Mouse (Mus musculus): Measurements from ENCODE around the gene Cst13. TPM values are rescaled to one million over a fixed set of nuclear protein-coding genes. Genes with fewer than 3 reads are reported as not detected.
"Not testable (repeated sequence)": the region's sequence is repeated elsewhere in the genome, so short reads cannot be mapped to it uniquely, and the experiment has no call there.

Gene Cst13
- not detected in 2 replicates for polyA plus RNA-seq (2012; rRNA removed)

- no peak for DNase-seq (ENCODE audit: low spot score)
Observed at GRCm38 (mm10) chr2:148819909-148820308, at the start of gene Cst13. Gene Cst13 (plus strand): TSS chr2:148820081.

GRCm38 (mm10) chr2:148771397-148771796 lies 48.5 kb upstream of the Cst13 start, which contains the start of gene Cst11:
Gene Cst11 (minus strand): TSS chr2:148771497.
- DNase-seq (ENCODE audit: low spot score): not testable (repeated sequence)

GRCm38 (mm10) chr2:148781709-148782108 lies 38.2 kb upstream of the Cst13 start, which contains the start of gene 8030411F24Rik:
Gene 8030411F24Rik (plus strand): TSS chr2:148782009.
- DNase-seq (ENCODE audit: low spot score): no peak

GRCm38 (mm10) chr2:148789142-148789541 lies 30.7 kb upstream of the Cst13 start, which contains the start of gene Cst12:
Gene Cst12 (plus strand): TSS chr2:148789361.
- DNase-seq (ENCODE audit: low spot score): no peak

GRCm38 (mm10) chr2:148798485-148798884 lies 21.4 kb upstream of the Cst13 start, which contains the start of gene Cst8:
Gene Cst8 (plus strand): TSS chr2:148798785.
- DNase-seq (ENCODE audit: low spot score): no peak

- no peak for DNase-seq (ENCODE audit: low spot score)
Observed at GRCm38 (mm10) chr2:148801491-148801921, 18.4 kb upstream of the Cst13 start.

GRCm38 (mm10) chr2:148806696-148807095 lies 13.2 kb upstream of the Cst13 start:
- DNase-seq (ENCODE audit: low spot score): no peak

- DNase-seq (ENCODE audit: low spot score): no peak
Observed at GRCm38 (mm10) chr2:148825986-148826385, 6.1 kb downstream of the Cst13 start.

- no peak for DNase-seq (ENCODE audit: low spot score)
Observed at GRCm38 (mm10) chr2:148834912-148835311, 15.0 kb downstream of the Cst13 start, which contains the start of gene Cst9. Gene Cst9 (plus strand): TSS chr2:148835147.

- DNase-seq (ENCODE audit: low spot score): no peak
Observed at GRCm38 (mm10) chr2:148838075-148838777, 18.3 kb downstream of the Cst13 start.

- DNase-seq (ENCODE audit: low spot score): no peak
Observed at GRCm38 (mm10) chr2:148839224-148839623, 19.3 kb downstream of the Cst13 start.

GRCm38 (mm10) chr2:148851116-148851906 lies 31.4 kb downstream of the Cst13 start:
- DNase-seq (ENCODE audit: low spot score): peak; percentile 45

GRCm38 (mm10) chr2:148856630-148857400 lies 36.9 kb downstream of the Cst13 start:
- no peak for DNase-seq (ENCODE audit: low spot score)

GRCm38 (mm10) chr2:148857506-148857905 lies 37.6 kb downstream of the Cst13 start:
- DNase-seq (ENCODE audit: low spot score): no peak

GRCm38 (mm10) chr2:148860993-148861392 lies 41.1 kb downstream of the Cst13 start:
- DNase-seq (ENCODE audit: low spot score): no peak

- DNase-seq (ENCODE audit: low spot score): no peak
Observed at GRCm38 (mm10) chr2:148861693-148862092, 41.8 kb downstream of the Cst13 start.

- DNase-seq (ENCODE audit: low spot score): no peak
Observed at GRCm38 (mm10) chr2:148864966-148865365, 45.1 kb downstream of the Cst13 start, which contains the start of gene 9230104L09Rik. Gene 9230104L09Rik (minus strand): TSS chr2:148865038.

- DNase-seq (ENCODE audit: low spot score): no peak
Observed at GRCm38 (mm10) chr2:148868959-148869358, 49.1 kb downstream of the Cst13 start.

GRCm38 (mm10) chr2:148870526-148870925 lies 50.6 kb downstream of the Cst13 start:
- no peak for DNase-seq (ENCODE audit: low spot score)

- no peak for DNase-seq (ENCODE audit: low spot score)
Observed at GRCm38 (mm10) chr2:148872860-148873259, 53.0 kb downstream of the Cst13 start.

- DNase-seq (ENCODE audit: low spot score): no peak
Observed at GRCm38 (mm10) chr2:148874224-148874616, 54.3 kb downstream of the Cst13 start.
